Mouse (Mus musculus) telencephalon, adult 2 months (tissue): ENCODE measurements at regions not wholly inside any gene's neighbourhood (a gene's known extent, or its start where the extent isn't known, plus 50 kb on each side); places are given as distances from the start of the nearest gene placed in this dataset.

Experiments
- DNase-seq: peaks from one replicate; pipeline ENCODE4 v3.0.0-alpha.2; 2011; ENCODE audit warnings: low read depth, low spot score

- peak; percentile 9 for DNase-seq
Observed at GRCm38 (mm10) chr14:68784395-68784794, 509.7 kb downstream of the Synb start.

- no peak for DNase-seq
Observed at GRCm38 (mm10) chr14:68783216-68783615, 510.9 kb downstream of the Synb start.

GRCm38 (mm10) chr14:68770411-68770810, 523.7 kb downstream of the Synb start:
- DNase-seq = no peak

GRCm38 (mm10) chr14:68762916-68763315, 531.2 kb downstream of the Synb start:
- no peak for DNase-seq

- no peak for DNase-seq
Observed at GRCm38 (mm10) chr14:68744661-68745060, 549.4 kb downstream of the Synb start.

- DNase-seq = no peak
Observed at GRCm38 (mm10) chr14:68738474-68738873, 555.6 kb downstream of the Synb start.

GRCm38 (mm10) chr14:68735756-68736155, 558.3 kb downstream of the Synb start:
- DNase-seq = peak; percentile 76

GRCm38 (mm10) chr14:68721156-68721555, 572.9 kb downstream of the Synb start:
- no peak for DNase-seq

GRCm38 (mm10) chr14:68719429-68720160, 574.5 kb downstream of the Synb start:
- no peak for DNase-seq

GRCm38 (mm10) chr14:68718846-68719245, 575.3 kb downstream of the Synb start:
- DNase-seq = no peak
